23 mouse cellular contexts compared by ENCODE assay signal in the genomic region with DNA sequence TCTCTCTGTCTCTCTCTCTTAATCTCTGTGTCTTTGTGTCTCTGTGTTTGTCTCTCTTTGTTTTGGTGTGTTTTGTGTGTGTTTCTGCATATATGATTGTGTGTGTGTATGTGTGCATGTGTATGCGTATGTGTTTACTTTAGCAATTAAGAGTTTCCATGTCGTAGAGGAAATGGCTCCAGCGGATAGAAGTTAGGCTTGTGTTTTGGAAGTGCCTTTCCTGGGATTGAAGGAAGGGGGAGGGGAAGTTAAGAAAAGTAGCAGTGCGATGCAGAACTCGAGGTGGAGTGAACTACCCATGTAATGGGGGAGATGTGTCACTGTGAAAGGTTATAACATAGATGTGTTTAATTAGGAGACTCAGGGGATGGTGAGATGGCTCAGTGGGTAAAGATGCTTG. TPM values are rescaled to one million over a fixed set of nuclear protein-coding genes. Genes with fewer than 3 reads are reported as not detected.
DNase-seq lines count a peak whose midpoint lies in the region; ATAC-seq and TF ChIP-seq lines count a peak whose summit lies in the region.
"Had no signal": no experiment of that assay in that cellular context is flagged by ENCODE, and none has a peak within 500 bp of the region (broad histone marks: within the 10 kb centered on the region; RNA-seq: fewer than 3 reads in every experiment).

No protein-coding gene starts in this region.

- no peak for DNase-seq in heart, postnatal 10 days
- peak; percentile 39 for DNase-seq in lung, embryonic 14.5 days
- no peak for DNase-seq in lung, postnatal 4 days
- DNase-seq in embryonic facial prominence, embryonic 10.5 days (ENCODE audit: low spot score), result no peak
- DNase-seq in kidney, postnatal 25 days, result no peak
- DNase-seq: adrenal gland, adult 2 months; adrenal gland, postnatal 25 days; cerebellum, adult 18-20 months; cerebellum, adult 9-11 months; cerebellum, postnatal 36 days; gastrocnemius, adult 2 months; gastrocnemius, postnatal 25 days; heart, postnatal 4 days had no signal

- no peak overlapping the region for H3K4me2 ChIP-seq in heart, embryonic 13.5 days
- H3K4me2 ChIP-seq in lung, embryonic 14.5 days, result no peak overlapping the region
- H3K4me2 ChIP-seq: hindbrain, embryonic 12.5 days had no signal

- ATAC-seq in heart, embryonic 13.5 days (ENCODE audit: extremely low read depth, insufficient number of reproducible peaks, low FRiP score, low TSS enrichment), result no peak
- ATAC-seq in lung, embryonic 14.5 days (ENCODE audit: insufficient read depth), result no peak
- ATAC-seq: forebrain, embryonic 14.5 days; hindbrain, embryonic 16.5 days; inflammation-experienced regulatory T-cells, adult 6 months; intestine, postnatal 0 days had no signal

- intact Hi-C loops in heart, postnatal 10 days (cut with DNase I), result loop anchor here (5.0 kb wide), 1 partner anchor 53 kb away; no protein-coding TSS in a partner anchor

- TF ChIP-seq POLR2A in embryonic fibroblast, embryonic 13.5 days (IDR thresholded peaks at IDR 0.05; ENCODE audit: low read depth, low read length), result no peak

- no peaks in the 10 kb centered on the region for H3K36me3 ChIP-seq in heart, embryonic 13.5 days
- no peaks in the 10 kb centered on the region for H3K36me3 ChIP-seq in lung, embryonic 14.5 days (ENCODE audit: insufficient read depth)
- no peaks in the 10 kb centered on the region for H3K36me3 ChIP-seq in embryonic facial prominence, embryonic 10.5 days (replicated peaks)
- H3K36me3 ChIP-seq: forebrain, embryonic 10.5 days; hindbrain, embryonic 12.5 days had no signal

- no peak for TF ChIP-seq CTCF in lung, embryonic 14.5 days (IDR thresholded peaks at IDR 0.05; ENCODE audit: low read depth)
- TF ChIP-seq CTCF in embryonic fibroblast, embryonic 13.5 days (IDR thresholded peaks at IDR 0.05; ENCODE audit: borderline replicate concordance, insufficient read depth, low read length), result no peak

- peaks cover 76% of the 10 kb centered on the region for H3K4me1 ChIP-seq in heart, embryonic 13.5 days
- peaks cover 47% of the 10 kb centered on the region for H3K4me1 ChIP-seq in lung, embryonic 14.5 days (ENCODE audit: insufficient read depth)
- peaks cover 61% of the 10 kb centered on the region for H3K4me1 ChIP-seq in embryonic facial prominence, embryonic 10.5 days
- H3K4me1 ChIP-seq in embryonic fibroblast, embryonic 13.5 days (ENCODE audit: control insufficient read depth, insufficient read depth, low read length), result peaks cover 25% of the 10 kb centered on the region

- no peaks in the 10 kb centered on the region for H3K9me3 ChIP-seq in heart, embryonic 13.5 days
- H3K9me3 ChIP-seq in lung, embryonic 14.5 days (ENCODE audit: low read depth, low read length), result no peaks in the 10 kb centered on the region
- no peaks in the 10 kb centered on the region for H3K9me3 ChIP-seq in embryonic facial prominence, embryonic 10.5 days
- H3K9me3 ChIP-seq: forebrain, embryonic 10.5 days; hindbrain, embryonic 12.5 days had no signal

- no peak overlapping the region for H3K4me3 ChIP-seq in heart, embryonic 13.5 days
- H3K4me3 ChIP-seq in lung, embryonic 14.5 days (ENCODE audit: low read depth, low read length), result no peak overlapping the region
- H3K4me3 ChIP-seq in embryonic facial prominence, embryonic 10.5 days, result no peak overlapping the region
- H3K4me3 ChIP-seq in embryonic fibroblast, embryonic 13.5 days (ENCODE audit: insufficient read depth, low read length), result no peak overlapping the region
- H3K4me3 ChIP-seq: erythroblast, embryonic 14.5 days; forebrain, embryonic 10.5 days; gastrocnemius, adult 2 months; hindbrain, embryonic 12.5 days had no signal

- H3K27ac ChIP-seq in heart, embryonic 13.5 days (replicated peaks), result 0 out of 2 replicates have a peak overlapping the region, but pooled peaks have one; percentile 88
- peak overlapping the region; percentile 90; the same call in 1 of the 2 replicates for H3K27ac ChIP-seq in lung, embryonic 14.5 days (ENCODE audit: low read depth)
- H3K27ac ChIP-seq in embryonic facial prominence, embryonic 10.5 days (replicated peaks), result 0 out of 2 replicates have a peak overlapping the region, but pooled peaks have one; percentile 49
- peak overlapping the region; percentile 56; the same call in 1 of the 2 replicates for H3K27ac ChIP-seq in embryonic fibroblast, embryonic 13.5 days (ENCODE audit: insufficient read depth, low read length)
- H3K27ac ChIP-seq: forebrain, embryonic 10.5 days; gastrocnemius, adult 2 months; hindbrain, embryonic 12.5 days had no signal

- no peaks in the 10 kb centered on the region for H3K27me3 ChIP-seq in heart, embryonic 13.5 days (replicated peaks)
- no peaks in the 10 kb centered on the region for H3K27me3 ChIP-seq in lung, embryonic 14.5 days (ENCODE audit: insufficient read depth, low read length)
- H3K27me3 ChIP-seq in embryonic facial prominence, embryonic 10.5 days (replicated peaks; ENCODE audit: low read depth, poor library complexity, severe bottlenecking), result no peaks in the 10 kb centered on the region
- H3K27me3 ChIP-seq: hindbrain, embryonic 12.5 days had no signal

- 67% methylated on average over 5 of the region's 5 CpGs for WGBS in heart, embryonic 13.5 days
- WGBS in lung, embryonic 14.5 days, result 63% methylated on average over 5 of the region's 5 CpGs
- 83% methylated on average over 5 of the region's 5 CpGs for WGBS in embryonic facial prominence, embryonic 10.5 days

- no peak overlapping the region for H3K9ac ChIP-seq in heart, embryonic 13.5 days
- H3K9ac ChIP-seq in lung, embryonic 14.5 days, result no peak overlapping the region
- H3K9ac ChIP-seq: hindbrain, embryonic 12.5 days had no signal

RNA-seq across cellular contexts. Expression of a gene that starts 48.8 kb away (rescaled TPM):
- polyA plus RNA-seq in heart, embryonic 13.5 days (2015; fragmentation: Nextera tagmentation; extraction: Ambion mirVana), result 7.4 and 7.8 TPM in 2 replicates
- total RNA-seq in heart, postnatal 10 days (2021), result 1 to 10 TPM in 1 of 2 experiments, under 1 TPM in 1; 0.87 to 1.2 TPM
- polyA plus RNA-seq in lung, embryonic 14.5 days (2014; fragmentation: Nextera tagmentation; extraction: Ambion mirVana), result 5.8 and 6.2 TPM in 2 replicates
- polyA plus RNA-seq in embryonic facial prominence, embryonic 10.5 days (2016; fragmentation: Nextera tagmentation; extraction: Ambion mirVana), result 15.9 and 17.6 TPM in 2 replicates
- polyA plus RNA-seq in embryonic fibroblast, embryonic 13.5 days (2011; ENCODE audit: insufficient read length, low read depth, missing spikeins), result 1.5 and 4.9 TPM in 2 replicates
- total RNA-seq: granulocyte monocyte progenitor cell, adult 5-6 weeks had no signal

RNA-seq across cellular contexts. Expression of a gene that starts 48.9 kb away (rescaled TPM):
- polyA plus RNA-seq in heart, embryonic 13.5 days (2015; fragmentation: Nextera tagmentation; extraction: Ambion mirVana), result 92.0 and 106 TPM in 2 replicates
- total RNA-seq in heart, postnatal 10 days (2021), result 10 to 100 TPM; 41.1 to 46.9 TPM
- 173 and 179 TPM in 2 replicates for polyA plus RNA-seq in lung, embryonic 14.5 days (2014; fragmentation: Nextera tagmentation; extraction: Ambion mirVana)
- polyA plus RNA-seq in embryonic facial prominence, embryonic 10.5 days (2016; fragmentation: Nextera tagmentation; extraction: Ambion mirVana), result 218 and 249 TPM in 2 replicates
- polyA plus RNA-seq in embryonic fibroblast, embryonic 13.5 days (2011; ENCODE audit: insufficient read length, low read depth, missing spikeins), result 69.0 and 168 TPM in 2 replicates
- polyA plus RNA-seq: inflammation-experienced regulatory T-cells, adult 6 months had no signal
